Mouse (Mus musculus): ENCODE data around the gene Acadsb.

Gene Acadsb

GRCm38 (mm10) chr7:131467312-131467711 lies 56.9 kb downstream of the Acadsb start:
- DNase-seq = no peak

DNA sequence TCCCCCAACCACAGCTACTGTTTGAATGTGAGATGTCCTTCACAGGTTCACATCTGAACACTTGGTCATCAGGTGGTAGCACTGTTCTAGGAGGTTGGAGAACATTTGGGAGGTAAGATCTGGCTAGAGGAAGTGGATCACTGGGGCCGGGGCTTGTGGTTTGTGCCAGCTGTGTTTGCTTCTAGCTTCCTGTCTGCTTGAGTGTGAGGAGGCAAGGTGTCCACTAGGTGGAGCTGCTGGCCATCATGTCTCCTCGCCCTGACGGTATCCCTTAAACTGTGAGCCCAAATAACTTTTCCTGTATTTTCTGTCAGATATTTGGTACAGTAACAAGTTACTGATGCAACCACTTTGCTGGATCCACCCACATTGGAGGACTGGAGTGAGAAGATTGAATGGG lies 59.1 kb downstream of the Acadsb start:
- no peak for DNase-seq

- no peak for DNase-seq
Observed at GRCm38 (mm10) chr7:131471551-131471950, 61.1 kb downstream of the Acadsb start.

DNA sequence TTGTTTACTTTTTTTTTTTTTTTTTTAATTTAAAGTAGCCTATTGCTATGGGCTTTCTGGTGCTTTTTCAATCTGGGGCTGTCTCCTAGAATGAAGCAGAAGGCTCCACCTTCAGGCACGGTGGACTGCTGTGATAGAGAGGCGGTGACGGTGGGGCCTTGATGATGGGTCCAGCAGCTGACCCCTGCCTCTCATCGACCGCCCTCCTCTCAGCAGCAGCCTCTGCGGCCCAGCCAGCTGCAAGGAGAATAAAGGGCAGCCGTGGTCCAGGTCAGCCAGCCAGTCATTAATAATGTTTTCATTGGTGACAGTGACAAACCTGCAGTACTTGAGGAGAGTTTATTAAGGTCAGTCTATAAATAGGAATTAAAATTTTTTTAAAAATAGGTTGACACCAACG lies 66.7 kb downstream of the Acadsb start:
- DNase-seq = no peak

DNA sequence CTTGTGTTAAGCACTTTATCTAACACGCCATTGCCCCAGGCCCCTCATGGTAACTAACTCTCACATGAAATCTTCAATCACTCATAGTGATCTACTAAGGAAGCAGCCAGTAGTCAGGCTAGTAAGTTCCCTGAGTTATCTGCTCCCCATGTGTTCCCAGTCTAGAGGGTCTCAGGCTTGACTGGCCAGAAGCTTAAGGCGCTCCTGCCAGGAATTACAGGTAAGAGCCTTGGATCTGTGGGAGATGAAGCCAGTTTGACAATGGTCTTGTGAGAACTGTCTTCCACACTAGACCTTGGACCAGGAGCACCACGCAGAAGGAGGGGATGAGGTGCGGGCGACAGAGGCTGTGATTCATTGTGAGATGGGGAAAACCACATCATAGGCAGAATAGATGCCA lies 68.0 kb downstream of the Acadsb start:
- DNase-seq = no peak
